Mouse (Mus musculus) heart, postnatal 0 days (tissue): ENCODE measurements around the gene Btbd10. TPM values are rescaled to one million over a fixed set of nuclear protein-coding genes. Genes with fewer than 3 reads are reported as not detected.
A peak's percentile ranks its signal among the peaks of the same experiment; 100 is the strongest.

ENCODE experiments used
- ATAC-seq: fragments of 200-750 bp; cut with Nextera tagmentation; 2 replicates; pipeline ENCODE4 v1.8.0; 2017; ENCODE audit warnings: low read depth, moderate number of reproducible peaks, moderate library complexity; ENCODE audit not compliant: insufficient read depth
- DNase-seq: peaks from one replicate; pipeline ENCODE4 v3.0.0-alpha.2; 2016; ENCODE audit warnings: low spot score
- H3K27ac ChIP-seq: fragments of 300-500 bp; sonication (generic); 2 replicates; pipeline ENCODE4 v1.5.1; 2014; ENCODE audit warnings: low read depth, mild to moderate bottlenecking
- H3K27me3 ChIP-seq: fragments of 300-500 bp; sonication (generic); 2 replicates; pipeline ENCODE4 v1.6.1; 2014; ENCODE audit warnings: low read length, mixed read lengths; ENCODE audit not compliant: control insufficient read depth, insufficient read depth
- H3K36me3 ChIP-seq: fragments of 300-500 bp; sonication (generic); replicated peaks from 2 replicates; pipeline ENCODE4 v1.6.1; 2014; ENCODE audit warnings: low read length, mixed read lengths; ENCODE audit not compliant: control insufficient read depth, insufficient read depth
- H3K4me1 ChIP-seq: fragments of 300-500 bp; sonication (generic); 2 replicates; pipeline ENCODE4 v1.6.1; 2014; ENCODE audit warnings: antibody characterized with exemption; ENCODE audit not compliant: control insufficient read depth, insufficient read depth
- H3K4me2 ChIP-seq: fragments of 300-500 bp; sonication (generic); 2 replicates; pipeline ENCODE4 v1.6.1; 2014; ENCODE audit warnings: low read depth, mild to moderate bottlenecking, low read length, moderate library complexity
- H3K4me3 ChIP-seq: fragments of 300-500 bp; sonication (generic); 2 replicates; pipeline ENCODE4 v1.5.1; 2014; ENCODE audit warnings: low read depth, low read length
- H3K9ac ChIP-seq: fragments of 300-500 bp; sonication (generic); replicated peaks from 2 replicates; pipeline ENCODE4 v1.6.1; 2014; ENCODE audit warnings: low read depth, low read length, mixed read lengths
- H3K9me3 ChIP-seq: fragments of 300-500 bp; sonication (generic); replicated peaks from 2 replicates; pipeline ENCODE4 v1.6.1; 2016; ENCODE audit warnings: low read length; ENCODE audit not compliant: control insufficient read depth
- CTCF ChIP-seq: IDR thresholded peaks from 2 replicates; pipeline ENCODE4 v1.5.1; 2016; ENCODE audit warnings: antibody characterized with exemption, control low read depth, low read depth
- EP300 ChIP-seq: IDR thresholded peaks from 2 replicates; pipeline ENCODE4 v1.6.1; 2016; ENCODE audit warnings: antibody characterized with exemption, low read depth
- WGBS: fragments of 180-500 bp; shearing (Covaris S2); extraction: QIAGEN DNeasy Blood & Tissue Kit; methylation state at CpG from one replicate; pipeline ENCODE4 v1.1.7; 2014; 5-methylcytosine and 5-hydroxymethylcytosine counted together
- polyA plus RNA-seq: library from polyadenylated mRNA; unstranded; fragments of >200 nt; fragmentation: Nextera tagmentation; extraction: Ambion mirVana; gene quantifications from 2 replicates; pipeline ENCODE4 v1.2.1, GENCODE M21; 2015
- total RNA-seq: library from RNA; depleted of rRNA; stranded (reverse); fragments of >200 nt; gene quantifications from 2 replicates; pipeline ENCODE4 v1.2.3, GENCODE M21; 2014; ENCODE audit warnings: low replicate concordance

The Btbd10 gene
- total and polyA plus RNA-seq, 2 experiments from 2014 or later: 13.9 to 17.7 TPM

DNA sequence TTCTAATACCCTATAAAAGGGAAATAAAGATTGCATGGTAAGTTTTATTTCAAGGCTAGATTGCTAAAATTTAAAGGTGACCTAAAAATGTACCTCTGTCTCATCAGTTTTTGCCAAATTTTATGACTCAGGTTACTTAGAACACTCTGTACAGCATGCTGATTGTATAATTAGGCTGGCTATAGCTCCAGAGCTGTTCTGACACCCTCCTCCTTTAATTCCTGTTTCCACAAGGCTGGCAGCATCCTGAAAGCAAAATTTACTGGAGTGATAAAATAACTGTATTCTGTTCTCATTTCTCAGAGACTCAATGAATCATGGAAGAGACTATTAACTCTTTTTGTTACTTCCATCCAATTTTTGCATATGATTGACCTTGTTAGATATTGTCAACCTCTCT is 35.2 kb downstream of the Btbd10 start:
- Histone ChIP-seq H3K9me3 (no peaks in the 10 kb centered on the region), H3K27ac (no peak overlapping the region), H3K4me3 (no peak overlapping the region), H3K36me3 (no peaks in the 10 kb centered on the region), H3K4me2 (no peak overlapping the region), H3K9ac (no peak overlapping the region), H3K4me1 (peaks cover 3% of the 10 kb centered on the region), H3K27me3 (no peaks in the 10 kb centered on the region)
- TF ChIP-seq CTCF (no peak), EP300 (no peak)
- no peak for DNase-seq
- no peak for ATAC-seq

DNA sequence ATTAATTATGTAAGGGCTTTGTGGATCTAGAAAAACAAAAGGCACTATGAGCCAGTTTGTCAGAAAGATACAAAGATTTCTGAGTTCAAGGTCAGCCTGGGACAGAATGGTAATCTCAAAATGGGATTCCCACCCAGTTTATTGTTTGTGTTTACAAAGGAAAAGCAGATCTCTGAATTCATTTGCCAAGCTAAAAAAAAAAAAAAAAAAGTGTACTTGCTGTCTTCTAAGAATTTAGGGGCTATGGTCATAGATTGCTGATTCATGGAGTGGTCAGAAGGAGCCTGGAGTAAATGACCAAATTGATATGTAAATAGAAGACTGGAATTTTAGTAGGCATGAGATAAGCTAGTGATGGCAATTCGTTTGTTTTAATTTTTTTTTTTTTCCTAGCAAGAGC is 49.1 kb downstream of the Btbd10 start:
- no peak overlapping the region for H3K4me3 ChIP-seq
- no peaks in the 10 kb centered on the region for H3K9me3 ChIP-seq
- no peak overlapping the region for H3K9ac ChIP-seq
- H3K4me1 ChIP-seq: no peaks in the 10 kb centered on the region
- no peak overlapping the region for H3K27ac ChIP-seq
- ATAC-seq: no peak
- H3K36me3 ChIP-seq: peaks cover 16% of the 10 kb centered on the region
- 61% methylated on average over 1 of the region's 1 CpGs for WGBS
- no peaks in the 10 kb centered on the region for H3K27me3 ChIP-seq
- no peak overlapping the region for H3K4me2 ChIP-seq
- no peak for DNase-seq
- TF ChIP-seq CTCF (no peak), EP300 (no peak)

DNA sequence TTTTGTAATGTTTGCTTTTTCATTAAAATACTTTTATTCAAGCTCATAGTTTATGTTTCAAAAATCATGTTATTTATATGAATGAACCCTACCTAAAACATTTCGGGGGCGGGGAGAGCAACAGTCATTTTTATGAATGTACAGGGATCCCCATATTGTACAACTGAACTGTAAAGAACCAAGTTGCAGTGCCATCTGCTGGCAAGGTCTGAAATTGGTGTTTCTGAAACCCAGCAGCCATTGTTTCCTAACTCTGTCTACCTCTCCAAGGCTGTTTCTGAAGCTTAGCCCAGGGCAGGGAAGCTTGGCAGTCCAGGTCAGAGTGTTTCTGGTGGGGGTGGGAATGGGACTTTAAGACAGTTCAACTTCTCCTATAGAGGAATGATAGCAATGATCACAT is 57.4 kb downstream of the Btbd10 start:
- H3K27ac ChIP-seq: no peak overlapping the region
- no peaks in the 10 kb centered on the region for H3K4me1 ChIP-seq
- TF ChIP-seq CTCF (peak; percentile 71), EP300 (no peak)
- 16% methylated on average over 2 of the region's 2 CpGs for WGBS
- ATAC-seq (no peak), DNase-seq (peak; percentile 54)
- no peak overlapping the region for H3K4me2 ChIP-seq
- H3K36me3 ChIP-seq: peaks cover 21% of the 10 kb centered on the region
- no peak overlapping the region for H3K4me3 ChIP-seq
- H3K9ac ChIP-seq: no peak overlapping the region
- no peaks in the 10 kb centered on the region for H3K9me3 ChIP-seq
- H3K27me3 ChIP-seq: no peaks in the 10 kb centered on the region

- Histone ChIP-seq H3K27me3 (no peaks in the 10 kb centered on the region), H3K9me3 (no peaks in the 10 kb centered on the region), H3K4me3 (no peak overlapping the region), H3K4me2 (no peak overlapping the region), H3K27ac (no peak overlapping the region), H3K36me3 (peaks cover 22% of the 10 kb centered on the region), H3K9ac (no peak overlapping the region), H3K4me1 (no peaks in the 10 kb centered on the region)
- DNase-seq: no peak
- no peak for ATAC-seq
- 67% methylated on average over 3 of the region's 3 CpGs for WGBS
- TF ChIP-seq EP300 (no peak), CTCF (no peak)
Measured at GRCm38 (mm10) chr7:113310136-113310535, 59.1 kb downstream of the Btbd10 start.

- no peaks in the 10 kb centered on the region for H3K27me3 ChIP-seq
- no peak overlapping the region for H3K9ac ChIP-seq
- H3K4me1 ChIP-seq: no peaks in the 10 kb centered on the region
- no peak overlapping the region for H3K27ac ChIP-seq
- H3K4me3 ChIP-seq: no peak overlapping the region
- no peak overlapping the region for H3K4me2 ChIP-seq
- WGBS: 89% methylated on average over 4 of the region's 4 CpGs
- no peaks in the 10 kb centered on the region for H3K9me3 ChIP-seq
- peaks cover 55% of the 10 kb centered on the region for H3K36me3 ChIP-seq
- TF ChIP-seq EP300 (no peak), CTCF (no peak)
- no peak for ATAC-seq
- no peak for DNase-seq
Measured at GRCm38 (mm10) chr7:113297813-113298212, 71.4 kb downstream of the Btbd10 start.

DNA sequence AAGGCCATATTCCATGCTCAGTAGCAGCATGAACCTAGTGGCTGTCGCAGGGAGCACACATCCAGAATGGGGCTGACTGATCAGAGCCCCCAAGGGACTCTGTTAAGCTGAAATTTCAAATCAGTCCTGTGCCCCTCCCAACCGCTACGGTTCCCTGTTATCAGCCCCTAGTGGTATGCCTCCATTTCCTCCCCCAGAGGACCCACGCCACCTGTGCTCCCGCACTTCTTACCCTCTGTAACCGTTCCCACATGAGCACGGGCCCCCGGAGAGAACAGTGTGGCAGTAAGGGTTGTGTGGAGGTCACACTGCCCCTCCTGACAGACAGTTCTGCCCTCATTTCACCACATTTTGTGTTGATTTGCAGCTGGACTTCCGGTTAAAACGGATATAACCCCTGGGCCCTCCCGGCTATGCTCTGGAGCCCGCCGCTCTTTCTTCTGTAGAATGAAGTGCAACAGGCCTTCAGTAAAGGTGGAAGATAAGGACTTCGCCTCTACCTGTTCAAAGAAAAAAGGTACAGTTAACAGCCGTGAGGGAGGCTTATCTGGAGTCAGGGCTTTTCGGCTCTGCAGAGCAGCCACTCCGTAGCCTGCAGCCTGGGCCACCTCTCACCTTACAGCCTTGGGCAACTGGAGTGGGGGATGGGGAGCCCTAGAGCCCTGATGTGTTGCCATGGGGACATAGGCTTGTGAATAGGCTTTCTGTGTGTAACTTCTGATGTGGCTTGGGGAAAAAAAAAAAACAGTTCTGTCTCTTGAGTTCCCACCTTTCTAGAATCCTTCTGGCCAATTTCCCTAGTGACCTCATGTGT is 73.9 kb downstream of the Btbd10 start:
- H3K4me1 ChIP-seq: no peaks in the 10 kb centered on the region
- no peak overlapping the region for H3K9ac ChIP-seq
- no peaks in the 10 kb centered on the region for H3K27me3 ChIP-seq
- H3K36me3 ChIP-seq: peaks cover 56% of the 10 kb centered on the region
- DNase-seq (no peak), ATAC-seq (no peak; the same call in 1 of the 2 replicates)
- H3K4me2 ChIP-seq: no peak overlapping the region
- TF ChIP-seq EP300 (no peak), CTCF (no peak)
- no peak overlapping the region for H3K27ac ChIP-seq
- 33% methylated on average over 17 of the region's 17 CpGs for WGBS
- H3K4me3 ChIP-seq: no peak overlapping the region
- no peaks in the 10 kb centered on the region for H3K9me3 ChIP-seq
